Mouse (Mus musculus) lung, postnatal 0 days (tissue): Measurements from ENCODE around the gene Mipol1.

Source experiments
- CTCF ChIP-seq: IDR thresholded peaks from 2 replicates; pipeline ENCODE4 v1.5.1; 2016; ENCODE audit warnings: antibody characterized with exemption, mild to moderate bottlenecking
- EP300 ChIP-seq: IDR thresholded peaks from 2 replicates; pipeline ENCODE4 v1.6.1; 2016; ENCODE audit warnings: antibody characterized with exemption, mild to moderate bottlenecking, control low read depth

DNA sequence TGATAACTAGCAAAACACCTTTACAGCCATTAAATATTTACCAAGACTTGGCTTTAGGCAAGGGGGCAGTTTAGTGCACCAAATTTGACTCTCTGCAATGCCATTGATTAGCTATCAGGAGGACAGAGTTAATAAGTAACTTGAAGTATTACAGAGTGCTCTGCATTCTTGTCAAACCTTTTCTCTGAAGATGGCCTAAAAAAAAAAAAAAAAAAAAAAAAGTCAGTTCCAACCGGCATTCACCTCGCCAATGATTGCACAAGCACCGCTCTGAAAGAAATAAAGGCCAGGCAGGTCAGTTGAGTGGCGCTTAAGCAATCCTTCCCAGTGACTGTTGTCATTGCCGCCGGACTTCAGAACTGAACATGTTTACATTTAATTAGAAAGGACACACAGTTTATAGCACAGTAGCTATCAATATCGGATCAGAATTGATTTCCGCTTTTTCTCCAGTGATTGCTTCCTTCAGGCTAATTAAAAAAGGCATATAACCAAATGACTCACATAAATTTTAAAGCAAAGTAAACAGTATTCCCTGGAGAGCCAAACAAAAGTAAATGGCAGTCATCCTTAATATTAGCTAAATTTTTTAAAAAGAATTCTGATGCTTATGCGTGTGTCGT is 214.2 kb downstream of the Mipol1 start:
- TF ChIP-seq CTCF (no peak), EP300 (no peak; the same call in 1 of the 2 replicates)
